Mouse (Mus musculus) T-cell, adult 2 months (primary cell): Measurements from ENCODE around the gene Cyb561.
A peak's percentile ranks its signal among the peaks of the same experiment; 100 is the strongest.

Experiments used
- DNase-seq: peaks from one replicate; pipeline ENCODE4 v3.0.0; 2022; ENCODE audit warnings: low spot score

Gene Cyb561

DNA sequence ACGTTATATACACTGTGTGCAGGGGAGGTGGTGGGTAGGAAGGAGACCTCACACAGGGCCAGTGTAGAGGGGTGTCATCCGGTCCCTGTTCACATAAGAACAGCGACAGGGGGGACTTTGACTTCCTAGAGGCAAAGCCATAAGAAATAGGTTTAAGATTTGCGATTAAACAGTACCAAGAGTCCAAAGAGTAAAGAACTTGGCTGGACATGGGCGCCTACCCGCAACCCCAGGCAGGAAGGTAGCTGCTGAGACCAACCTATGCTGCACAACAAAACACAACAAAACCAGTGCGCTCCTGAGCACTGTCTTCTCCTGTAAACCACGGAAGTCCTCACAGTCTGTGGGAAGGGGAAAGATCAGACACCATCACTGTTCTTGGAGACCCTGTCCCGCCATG is 1.0 kb downstream of the Cyb561 start:
- DNase-seq, result no peak

DNA sequence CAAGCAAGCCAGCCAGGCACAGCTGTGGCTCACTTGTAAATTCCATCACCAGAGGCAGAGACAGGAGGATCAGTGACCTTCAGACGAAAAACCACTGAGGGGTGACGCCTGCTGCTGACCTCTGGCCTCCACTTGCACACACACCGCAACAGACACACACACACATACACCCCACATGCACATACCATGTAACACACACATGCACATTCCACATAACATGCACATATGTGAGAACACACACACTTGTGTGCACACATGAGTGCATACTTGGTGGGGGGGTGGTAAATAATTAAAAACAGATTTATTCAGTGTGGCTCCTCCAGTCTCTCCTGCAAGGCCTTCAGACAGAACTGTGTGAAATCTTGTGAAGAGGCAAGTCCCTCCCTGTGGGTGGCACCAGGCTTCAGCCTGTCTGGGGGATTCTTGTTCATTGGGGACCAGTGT is 1.5 kb downstream of the Cyb561 start:
- no peak for DNase-seq

DNA sequence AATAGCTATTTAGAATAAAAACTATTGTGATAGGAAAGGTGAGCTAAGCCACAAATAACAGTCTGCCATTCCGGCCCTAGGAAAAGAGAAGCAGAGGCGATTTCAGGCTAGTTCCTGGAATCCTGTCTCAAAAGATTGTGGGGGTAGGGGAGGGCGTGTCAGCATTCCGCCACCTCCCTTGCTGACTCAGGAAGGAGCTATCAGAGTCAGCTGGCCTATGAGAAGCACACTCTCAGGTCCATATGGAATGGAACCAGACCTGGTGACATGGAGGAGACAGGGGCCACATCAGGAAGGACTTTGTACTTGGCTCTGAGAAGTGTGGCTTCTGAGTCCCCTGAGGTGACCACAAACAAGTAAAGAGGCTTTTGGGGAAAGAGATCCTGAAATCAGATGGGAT is 2.6 kb downstream of the Cyb561 start:
- DNase-seq, result no peak

DNA sequence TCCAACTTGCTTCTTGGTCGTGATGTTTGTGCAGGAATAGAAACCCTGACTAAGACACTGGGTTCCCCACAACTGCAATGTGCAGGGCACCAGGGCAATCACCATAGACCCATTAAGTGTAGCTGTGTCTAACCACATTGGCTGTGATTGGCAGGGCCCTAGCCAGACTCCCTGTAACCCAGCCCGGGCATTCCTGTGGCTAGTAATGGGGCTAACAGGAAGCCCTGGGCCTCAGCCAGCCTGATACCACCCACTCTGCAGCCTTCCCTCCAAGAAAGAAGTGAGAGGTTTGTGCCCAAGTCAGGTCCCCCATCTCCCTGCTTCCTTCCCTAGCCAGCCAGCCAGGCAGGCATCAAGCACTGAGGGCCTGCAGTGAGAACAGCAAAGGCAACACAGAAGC is 4.9 kb downstream of the Cyb561 start:
- DNase-seq, result no peak

DNA sequence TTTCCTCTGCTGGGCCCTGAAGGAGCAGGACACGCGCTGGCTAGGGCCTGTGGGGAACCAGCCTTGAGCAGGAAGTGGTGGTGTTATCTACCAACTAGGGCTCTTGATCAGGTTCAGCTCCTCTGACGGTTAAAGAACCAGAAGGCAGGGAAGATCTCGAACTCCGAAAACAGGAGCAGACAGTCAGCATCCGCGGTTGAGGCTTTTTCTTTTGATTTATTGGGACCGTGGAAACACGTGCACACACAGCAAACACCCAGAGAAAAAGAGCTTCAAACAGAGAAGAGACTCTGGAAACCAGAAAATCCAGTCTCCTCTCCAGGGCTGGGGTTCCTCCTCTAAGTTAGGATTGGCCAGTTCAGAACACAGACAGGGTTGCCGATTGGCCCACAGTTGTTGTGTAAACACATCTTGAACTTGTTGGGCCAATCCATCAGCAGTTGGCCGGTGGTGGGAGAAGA is 6.4 kb downstream of the Cyb561 start:
- DNase-seq, result peak; percentile 40

DNA sequence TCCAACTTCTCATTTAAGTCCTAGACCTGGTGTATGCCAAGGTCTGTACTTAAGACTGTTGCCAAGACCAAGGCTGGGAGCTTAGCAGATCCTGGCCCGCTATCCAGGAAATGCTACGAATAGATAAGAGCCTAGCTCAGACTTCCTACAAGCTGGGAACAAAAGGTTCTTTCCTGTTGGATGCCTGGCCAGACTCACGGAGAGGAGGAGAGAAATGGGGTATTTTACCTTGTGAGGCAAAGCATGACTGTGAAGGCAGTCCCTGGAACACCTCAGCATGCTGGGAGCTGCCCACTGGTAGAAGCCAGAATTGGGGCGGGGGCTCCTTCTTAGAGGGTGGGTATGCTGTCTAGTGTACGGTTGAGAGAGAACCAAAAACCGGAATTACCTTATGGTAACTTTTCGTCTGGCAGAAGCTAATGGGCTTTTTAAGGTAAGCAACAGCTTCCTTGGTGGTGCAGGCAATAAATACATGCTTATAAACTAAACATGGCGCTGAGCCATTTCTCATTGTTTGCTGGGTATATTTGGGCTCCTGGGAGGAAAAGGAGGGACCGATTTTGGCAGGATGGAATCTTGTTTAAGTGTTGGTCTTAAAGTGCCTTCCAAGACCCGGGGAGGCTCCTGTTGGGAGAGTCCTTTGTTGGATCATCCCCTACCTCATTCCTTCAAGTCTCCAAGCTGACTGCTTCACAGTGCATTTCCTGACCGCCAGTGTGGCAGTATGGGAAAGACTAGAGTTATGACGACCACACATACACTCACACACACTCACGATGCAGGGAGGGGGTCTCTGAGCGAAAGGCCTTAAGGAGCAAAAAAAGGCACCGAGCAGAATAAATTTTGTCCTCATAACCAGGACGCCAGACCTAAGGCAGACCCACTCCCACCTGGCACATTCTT is 8.1 kb downstream of the Cyb561 start:
- DNase-seq, result no peak

DNA sequence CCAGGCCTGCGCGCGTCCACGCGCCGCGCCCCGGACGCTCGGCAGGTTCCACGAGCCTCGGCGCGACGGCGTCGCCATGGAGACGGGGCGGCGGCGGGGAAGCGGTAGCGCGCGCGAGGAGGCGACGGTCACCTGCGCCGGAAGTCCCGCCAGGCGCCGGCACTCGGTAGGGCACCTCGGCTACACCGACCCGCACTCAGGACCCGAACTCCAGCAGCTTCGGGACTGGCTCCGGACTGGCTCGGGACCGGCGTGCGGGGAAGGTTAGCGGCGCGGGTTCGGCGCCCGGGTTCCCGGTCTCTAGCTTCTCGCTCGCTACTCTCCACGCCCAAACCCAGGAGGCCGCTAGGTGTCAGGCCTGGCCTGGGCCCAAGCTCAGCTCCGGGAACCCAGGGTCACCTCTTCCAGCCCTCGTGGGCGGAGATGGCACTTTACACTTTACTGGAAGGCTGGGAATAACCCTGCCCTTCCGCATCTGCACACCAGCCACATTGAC is 9.0 kb downstream of the Cyb561 start:
- DNase-seq, result peak; percentile 53

DNA sequence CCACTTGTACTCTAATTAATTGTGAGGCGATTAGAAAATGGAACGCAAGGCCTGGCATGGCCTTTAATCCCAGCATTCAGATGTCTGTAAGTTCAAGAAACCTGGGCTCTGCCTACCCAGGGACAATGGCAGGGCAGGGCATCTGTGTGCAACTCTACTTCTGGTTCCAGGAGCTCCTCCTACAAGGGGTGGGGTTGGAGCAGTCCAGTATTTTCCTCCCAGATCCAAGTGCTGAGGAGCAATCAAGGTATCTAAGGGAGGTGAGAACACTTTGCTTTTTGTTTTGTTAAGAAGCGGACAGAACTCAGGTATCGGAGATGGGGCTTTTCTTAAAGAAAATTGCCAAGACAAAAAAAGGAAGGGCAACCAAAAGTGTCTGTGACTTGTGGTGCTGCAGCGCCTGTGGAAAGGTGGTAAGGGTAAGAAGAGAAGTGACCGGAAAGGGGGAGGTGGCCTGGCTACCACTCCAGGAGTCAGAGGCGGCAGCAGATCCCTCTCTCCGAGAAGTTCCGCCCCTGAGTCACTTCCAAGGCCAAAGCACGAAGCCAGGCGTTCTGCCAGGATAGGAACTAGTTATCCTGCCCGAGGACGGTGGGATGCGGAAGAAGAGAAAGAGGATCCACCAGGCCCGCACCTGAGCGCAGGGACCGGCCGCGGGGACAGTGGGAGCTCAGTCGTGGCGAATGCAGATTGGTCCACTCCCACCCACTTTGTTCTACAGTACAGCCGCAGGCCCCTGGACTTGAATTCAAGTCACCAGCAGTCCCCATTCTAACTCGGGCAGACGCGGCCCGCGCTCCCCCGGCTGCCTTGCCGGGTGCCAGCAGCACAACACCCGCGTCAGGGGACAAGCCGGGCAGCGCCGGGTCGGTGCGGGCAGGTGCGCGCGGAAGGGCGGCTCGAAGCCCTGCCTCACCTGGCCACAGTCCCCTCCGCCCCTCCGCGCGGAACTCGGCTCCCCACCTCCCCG is 9.7 kb downstream of the Cyb561 start:
- DNase-seq, result no peak

DNA sequence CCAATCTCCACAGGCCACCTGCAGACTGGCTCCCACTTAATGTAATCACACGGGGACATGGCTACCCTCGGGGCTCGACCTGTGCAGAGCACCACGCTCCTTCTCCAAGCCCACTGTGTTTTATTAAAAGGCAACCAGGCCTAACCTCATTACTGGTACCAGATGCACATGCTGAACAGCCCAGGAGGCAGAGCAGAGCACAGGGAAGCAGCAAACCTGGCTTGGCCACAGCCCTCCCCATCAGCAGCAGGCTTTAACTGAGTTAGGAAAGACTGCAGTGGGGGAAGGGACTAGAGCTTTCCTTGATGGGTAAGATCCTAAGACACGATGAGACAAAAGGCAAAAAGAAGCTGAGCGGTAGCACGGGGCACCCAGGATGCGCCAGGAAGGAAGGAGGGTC is 11.2 kb downstream of the Cyb561 start:
- DNase-seq, result no peak

DNA sequence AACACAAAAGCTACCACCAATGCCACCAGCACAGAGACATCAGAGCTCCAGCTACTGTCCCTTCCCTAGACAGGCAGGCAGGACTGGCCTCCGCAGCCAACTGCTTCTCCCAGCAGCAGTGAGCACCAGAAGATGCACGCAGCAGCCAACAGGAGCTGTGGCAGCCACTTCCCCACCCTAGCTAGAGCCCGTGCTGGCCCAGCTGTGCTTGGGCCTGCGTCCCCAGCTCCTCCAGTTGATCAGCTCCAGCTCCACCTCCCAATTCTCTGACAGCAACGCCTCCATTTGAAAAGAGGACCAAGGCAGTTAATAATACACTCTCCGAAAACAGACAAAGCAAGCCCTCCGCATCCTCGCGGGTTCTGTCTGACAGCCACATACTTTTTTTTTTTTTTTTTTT is 14.4 kb downstream of the Cyb561 start:
- DNase-seq, result no peak

DNA sequence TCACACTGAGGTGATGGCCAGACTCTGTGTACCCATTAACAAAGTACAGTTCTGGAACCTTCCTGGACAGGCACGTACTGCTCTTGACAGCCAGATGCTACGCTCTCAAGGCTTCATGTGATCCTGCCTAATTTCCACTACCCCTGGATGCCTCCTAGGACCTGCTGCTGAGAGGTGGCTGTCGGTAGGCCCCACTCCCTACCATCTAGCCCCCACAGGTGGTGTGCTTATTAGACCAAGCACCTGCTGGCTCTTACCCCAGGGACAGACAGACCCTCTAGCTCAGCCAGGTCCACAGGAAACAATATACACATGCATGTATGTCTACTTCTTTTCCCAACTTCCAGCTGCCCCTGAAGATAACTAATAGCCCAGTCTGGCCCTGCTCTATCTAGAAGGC is 16.2 kb downstream of the Cyb561 start:
- no peak for DNase-seq

DNA sequence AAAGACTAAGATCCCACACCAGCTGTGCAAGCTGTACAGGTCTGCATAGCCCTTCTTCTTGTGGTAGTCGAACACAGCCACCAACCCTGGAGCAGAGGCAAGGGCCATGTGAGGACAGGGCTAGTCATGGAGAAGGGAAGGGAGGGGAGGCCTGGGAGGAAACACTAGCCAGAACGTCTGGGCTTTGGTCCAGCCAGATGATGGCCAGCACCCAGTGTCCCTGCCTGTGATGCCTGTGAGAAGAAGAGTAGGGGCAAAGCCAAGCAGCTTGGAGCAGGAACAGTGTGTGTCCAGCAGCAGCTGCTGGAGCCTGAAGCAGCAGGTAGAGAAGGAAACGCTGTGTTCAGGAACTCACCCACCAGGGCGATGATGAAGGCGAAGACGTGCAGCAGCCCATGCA is 16.9 kb downstream of the Cyb561 start:
- DNase-seq, result no peak

DNA sequence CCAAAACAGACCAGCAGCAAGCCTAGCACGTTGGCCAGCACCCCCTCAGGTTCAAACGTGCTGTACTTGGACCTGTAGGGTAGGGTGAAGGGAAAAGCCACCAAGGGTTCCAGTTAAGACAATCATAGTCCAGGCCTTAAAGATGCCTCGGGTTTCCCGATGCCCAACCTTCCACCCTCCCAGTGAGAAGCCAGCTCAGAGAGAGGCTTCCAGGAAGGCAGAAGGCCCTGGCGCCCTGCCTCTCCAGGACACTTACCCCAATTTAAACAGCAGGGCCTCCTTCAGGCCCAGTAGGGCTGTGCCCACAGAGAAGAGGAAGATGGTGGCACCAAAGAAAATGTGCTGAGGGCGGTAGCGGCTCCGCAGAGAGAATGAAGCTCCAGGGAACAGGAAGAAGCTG is 17.6 kb downstream of the Cyb561 start:
- no peak for DNase-seq

DNA sequence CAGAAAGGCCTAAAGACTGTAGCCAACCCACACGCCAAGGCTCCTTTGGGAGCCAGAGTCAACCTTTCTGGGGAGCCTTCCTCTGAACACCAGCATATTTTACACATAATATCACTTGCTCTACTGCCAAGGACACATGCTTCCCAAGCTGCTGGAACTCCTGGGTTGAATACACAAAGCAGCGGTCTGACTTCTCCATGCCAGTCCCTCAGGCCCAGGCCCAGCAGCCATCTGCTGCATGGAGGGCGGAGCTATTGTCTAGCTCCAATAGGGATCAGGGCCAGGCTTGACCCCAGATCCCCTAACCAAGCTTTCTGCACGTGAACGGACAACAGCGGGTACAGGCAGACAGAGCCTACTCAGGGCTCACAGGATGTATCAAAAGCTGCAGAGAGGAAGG is 18.3 kb downstream of the Cyb561 start:
- DNase-seq, result no peak

DNA sequence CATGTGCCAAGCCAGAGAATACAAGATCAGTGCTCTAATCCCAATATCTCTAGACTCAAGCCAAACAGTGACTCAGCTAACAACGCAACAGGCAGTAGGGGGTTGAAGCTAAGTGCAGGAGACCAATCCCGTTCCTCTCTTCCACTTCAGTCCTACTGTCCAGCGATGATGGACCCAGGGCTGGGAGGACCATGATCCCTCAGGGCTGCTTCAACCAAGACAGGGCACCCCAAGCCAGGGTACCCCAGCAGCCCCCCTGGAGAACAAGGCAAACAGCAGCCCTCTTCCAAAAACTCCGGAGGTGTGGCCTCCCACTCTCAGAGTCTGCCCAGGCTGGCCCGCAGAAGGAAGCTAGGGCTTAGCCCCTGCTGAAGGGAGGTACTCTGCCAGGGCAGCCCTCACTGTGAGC is 18.8 kb downstream of the Cyb561 start:
- DNase-seq, result no peak

DNA sequence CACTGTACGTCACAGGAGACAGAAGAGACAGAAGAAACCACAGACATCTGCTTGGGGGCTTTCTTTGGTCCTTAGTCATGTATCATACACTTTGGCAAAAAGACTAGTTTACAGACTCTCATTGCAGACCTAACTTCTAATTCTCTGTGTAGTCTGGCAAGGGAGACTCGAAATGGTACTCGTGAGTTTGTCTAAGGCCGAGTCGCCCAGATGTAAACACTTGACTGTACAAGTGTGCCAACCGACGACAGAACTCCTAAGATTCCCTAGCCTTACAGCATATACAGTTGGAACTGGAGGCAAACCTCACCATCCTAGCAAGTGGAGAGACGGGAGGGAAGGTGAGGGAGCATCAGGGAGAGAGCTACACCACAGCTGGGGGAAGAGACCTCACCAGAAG is 19.4 kb downstream of the Cyb561 start:
- no peak for DNase-seq

DNA sequence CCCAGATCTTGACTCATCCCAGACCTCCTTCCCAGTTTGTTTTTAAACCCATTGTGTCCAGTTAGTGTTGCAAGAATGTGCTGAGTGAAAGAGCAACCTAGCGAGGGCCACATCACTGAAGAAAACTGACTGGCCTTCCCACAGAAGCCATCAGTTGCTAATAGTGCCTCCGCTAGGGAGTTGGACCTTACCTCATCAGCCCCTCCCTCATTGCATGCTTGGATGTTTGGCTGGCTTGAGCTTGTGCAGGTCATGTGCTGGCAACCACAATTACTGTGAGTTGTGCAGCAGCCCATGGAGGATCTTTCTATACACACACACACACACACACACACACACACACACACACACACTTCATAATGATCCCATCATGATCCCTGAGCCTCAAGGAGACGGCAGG is 21.8 kb downstream of the Cyb561 start:
- DNase-seq, result no peak

DNA sequence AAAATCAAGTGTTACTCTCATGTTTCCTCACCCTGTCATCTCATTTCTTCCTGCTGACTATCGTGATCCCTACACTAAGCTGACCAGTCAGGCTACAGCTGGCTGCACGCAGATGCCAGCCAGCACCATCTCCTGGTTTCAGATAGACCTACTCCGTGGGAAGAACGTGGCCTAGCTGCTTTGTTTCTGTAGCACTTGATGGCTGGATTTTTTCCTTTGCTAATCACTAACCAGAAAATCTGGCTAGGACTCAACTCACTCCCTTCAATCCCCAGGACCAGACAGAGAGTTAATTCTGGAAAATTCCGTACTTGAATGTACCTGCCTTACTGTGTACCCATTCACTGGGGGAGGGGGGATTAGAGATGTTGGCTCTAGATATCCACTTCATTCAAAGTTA is 25.0 kb downstream of the Cyb561 start:
- DNase-seq, result no peak

DNA sequence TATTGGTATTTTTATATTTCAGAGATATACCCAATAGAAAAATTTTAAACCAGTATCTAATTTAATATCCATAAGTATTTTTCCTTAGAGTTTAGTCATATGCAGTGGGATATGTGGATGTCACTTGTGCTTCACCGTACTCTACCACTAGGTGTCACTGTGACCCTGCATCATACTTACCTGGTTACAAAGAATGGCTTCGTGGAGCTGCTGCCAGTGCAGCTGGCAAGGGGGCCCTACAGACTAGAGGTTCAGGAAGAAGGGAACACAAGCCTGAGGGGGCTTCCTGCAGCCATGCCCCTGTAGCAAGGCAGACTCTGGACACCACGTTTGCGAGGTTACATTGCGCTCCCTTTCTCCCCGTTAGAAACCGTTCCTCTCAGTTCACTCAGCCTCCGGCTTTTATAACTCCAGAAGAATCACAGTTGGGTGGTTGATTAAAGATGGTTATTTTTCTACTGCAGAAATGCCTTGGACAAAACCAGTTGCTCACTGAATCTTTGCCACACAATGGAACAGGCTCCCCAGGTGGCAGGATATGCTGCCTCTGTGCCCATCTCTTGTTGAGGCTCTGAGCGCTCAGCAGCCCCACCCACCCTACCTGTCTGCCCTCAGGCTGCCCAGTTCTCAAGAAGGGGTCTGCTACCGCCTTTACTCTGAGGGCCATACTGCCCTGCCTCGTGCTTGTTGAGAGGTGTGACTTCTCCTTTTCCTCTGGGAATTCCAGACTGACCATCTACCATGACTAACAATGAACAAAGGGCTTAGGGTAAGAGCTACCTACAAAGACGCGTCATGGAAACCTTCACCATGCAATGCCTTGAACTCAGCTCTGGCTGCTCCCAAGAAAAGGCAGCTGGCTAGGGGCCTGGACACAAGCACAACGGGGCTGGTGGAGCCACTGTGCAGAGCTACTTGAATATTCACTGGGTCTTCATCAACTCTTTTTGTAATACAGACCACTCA is 25.8 kb downstream of the Cyb561 start:
- DNase-seq, result peak; percentile 58

DNA sequence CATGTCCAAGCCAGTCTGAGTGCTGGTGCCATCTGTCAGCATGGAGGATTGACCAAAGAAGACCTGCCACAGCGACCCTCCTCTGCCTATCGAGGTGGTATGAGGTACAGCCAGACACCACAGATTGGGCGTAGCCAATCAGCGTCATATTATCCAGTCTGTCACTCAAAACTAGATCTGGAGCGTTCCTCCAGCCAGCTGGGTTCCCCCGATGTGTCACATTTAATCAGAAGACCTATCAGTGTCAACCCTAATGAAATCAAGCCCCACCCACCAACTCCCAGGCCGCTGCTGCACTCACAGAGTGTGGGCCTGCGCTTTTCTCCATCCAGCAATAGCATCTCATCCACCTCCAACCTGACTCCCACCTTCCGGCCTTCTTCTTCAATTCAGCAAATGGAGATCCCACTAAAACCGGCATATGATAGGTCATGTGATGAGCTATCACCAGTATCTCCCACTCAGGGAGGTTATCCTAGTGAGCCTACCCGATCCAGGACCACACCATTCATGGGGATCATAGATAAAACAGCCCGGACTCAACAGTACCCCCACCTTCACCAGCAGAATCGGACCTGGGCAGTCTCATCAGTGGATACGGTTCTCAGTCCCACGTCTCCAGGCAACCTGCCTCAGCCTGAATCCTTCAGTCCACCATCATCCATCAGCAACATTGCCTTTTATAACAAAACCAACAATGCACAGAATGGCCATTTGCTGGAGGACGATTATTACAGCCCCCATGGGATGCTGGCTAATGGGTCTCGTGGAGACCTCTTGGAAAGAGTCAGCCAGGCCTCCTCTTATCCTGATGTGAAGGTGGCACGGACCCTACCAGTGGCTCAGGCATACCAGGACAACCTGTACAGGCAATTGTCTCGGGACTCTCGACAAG is 30.1 kb downstream of the Cyb561 start:
- DNase-seq, result no peak
